Mouse (Mus musculus) intestine, embryonic 15.5 days (tissue): Measurements from ENCODE around the gene Pxn. TPM values are rescaled to one million over a fixed set of nuclear protein-coding genes. Genes with fewer than 3 reads are reported as not detected.
A peak's percentile ranks its signal among the peaks of the same experiment; 100 is the strongest.
"Not testable (repeated sequence)": the region's sequence is repeated elsewhere in the genome, so short reads cannot be mapped to it uniquely, and the experiment has no call there.

Source experiments
- ATAC-seq: fragments of 200-750 bp; cut with Nextera tagmentation; 2 replicates; pipeline ENCODE4 v1.8.0; 2017; ENCODE audit warnings: moderate TSS enrichment, moderate library complexity
- H3K27ac ChIP-seq: fragments of 300-500 bp; sonication (generic); 2 replicates; pipeline ENCODE4 v1.5.1; 2015; ENCODE audit warnings: mild to moderate bottlenecking, inconsistent platforms
- H3K27me3 ChIP-seq: fragments of 300-500 bp; sonication (generic); replicated peaks from 2 replicates; pipeline ENCODE4 v1.6.1; 2015; ENCODE audit warnings: inconsistent platforms
- H3K36me3 ChIP-seq: fragments of 300-500 bp; sonication (generic); 2 replicates; pipeline ENCODE4 v1.6.1; 2015; ENCODE audit warnings: inconsistent platforms
- H3K4me1 ChIP-seq: fragments of 300-500 bp; sonication (generic); replicated peaks from 2 replicates; pipeline ENCODE4 v1.6.1; 2015; ENCODE audit warnings: inconsistent platforms
- H3K4me2 ChIP-seq: fragments of 300-500 bp; sonication (generic); replicated peaks from 2 replicates; pipeline ENCODE4 v1.6.1; 2015; ENCODE audit warnings: mild to moderate bottlenecking, inconsistent platforms
- H3K4me3 ChIP-seq: fragments of 300-500 bp; sonication (generic); replicated peaks from 2 replicates; pipeline ENCODE4 v1.5.1; 2015; ENCODE audit warnings: inconsistent platforms
- H3K9ac ChIP-seq: fragments of 300-500 bp; sonication (generic); 2 replicates; pipeline ENCODE4 v1.6.1; 2015; ENCODE audit warnings: inconsistent platforms
- H3K9me3 ChIP-seq: fragments of 300-500 bp; sonication (generic); 2 replicates; pipeline ENCODE4 v1.6.1; 2016; ENCODE audit warnings: inconsistent platforms
- WGBS: fragments of 180-500 bp; shearing (Covaris S2); methylation state at CpG from one replicate; pipeline ENCODE4 v1.1.7; 2015; 5-methylcytosine and 5-hydroxymethylcytosine counted together
- polyA plus RNA-seq: library from polyadenylated mRNA; unstranded; fragments of >200 nt; fragmentation: Nextera tagmentation; extraction: Ambion mirVana; gene quantifications from 2 replicates; pipeline ENCODE4 v1.2.1, GENCODE M21; 2015

Gene Pxn
- polyA plus RNA-seq, 1 experiment from 2014 or later, result 56.9 TPM

- Histone ChIP-seq H3K4me2 (no peak overlapping the region), H3K9me3 (no peaks in the 10 kb centered on the region), H3K36me3 (no peaks in the 10 kb centered on the region), H3K4me3 (no peak overlapping the region), H3K9ac (no peak overlapping the region), H3K4me1 (peaks cover 9% of the 10 kb centered on the region), H3K27ac (no peak overlapping the region), H3K27me3 (no peaks in the 10 kb centered on the region)
- 52% methylated on average over 12 of the region's 12 CpGs for WGBS
- 0 out of 2 replicates have a peak, but pooled peaks have one; percentile 11 for ATAC-seq
Measured at GRCm38 (mm10) chr5:115503035-115503434, 3.4 kb upstream of the Pxn start.

GRCm38 (mm10) chr5:115505617-115506016 lies 859 bp upstream of the Pxn start:
- H3K9ac ChIP-seq, H3K27ac ChIP-seq, ATAC-seq, H3K27me3 ChIP-seq, H3K9me3 ChIP-seq, H3K4me2 ChIP-seq, H3K36me3 ChIP-seq, H3K4me3 ChIP-seq: not testable (repeated sequence)
- WGBS, result 69% methylated on average over 4 of the region's 4 CpGs
- H3K4me1 ChIP-seq, result peaks cover 29% of the 10 kb centered on the region

GRCm38 (mm10) chr5:115507267-115507980 lies 948 bp downstream of the Pxn start:
- H3K27ac ChIP-seq, result no peak overlapping the region
- no peaks in the 10 kb centered on the region for H3K36me3 ChIP-seq
- no peak; the same call in 1 of the 2 replicates for ATAC-seq
- H3K9ac ChIP-seq, result peak overlapping the region; percentile 93
- peaks cover 29% of the 10 kb centered on the region for H3K4me1 ChIP-seq
- no peaks in the 10 kb centered on the region for H3K27me3 ChIP-seq
- no peaks in the 10 kb centered on the region for H3K9me3 ChIP-seq
- WGBS, result 15% methylated on average over 12 of the region's 12 CpGs
- H3K4me2 ChIP-seq, result peak overlapping the region; percentile 75
- H3K4me3 ChIP-seq, result peak overlapping the region; percentile 88

GRCm38 (mm10) chr5:115507981-115508858 lies 1.7 kb downstream of the Pxn start:
- ATAC-seq, result no peak
- H3K4me3 ChIP-seq, result peak overlapping the region; percentile 88
- 45% methylated on average over 18 of the region's 18 CpGs for WGBS
- H3K27ac ChIP-seq, result peak overlapping the region; percentile 19
- peaks cover 29% of the 10 kb centered on the region for H3K4me1 ChIP-seq
- H3K9ac ChIP-seq, result peak overlapping the region; percentile 93
- peak overlapping the region; percentile 75 for H3K4me2 ChIP-seq
- no peaks in the 10 kb centered on the region for H3K27me3 ChIP-seq
- H3K9me3 ChIP-seq, result no peaks in the 10 kb centered on the region
- H3K36me3 ChIP-seq, result no peaks in the 10 kb centered on the region

- Histone ChIP-seq H3K9ac (peak overlapping the region; percentile 93), H3K4me1 (peaks cover 30% of the 10 kb centered on the region), H3K36me3 (no peaks in the 10 kb centered on the region), H3K9me3 (no peaks in the 10 kb centered on the region), H3K4me2 (peak overlapping the region; percentile 75), H3K27me3 (no peaks in the 10 kb centered on the region), H3K27ac (peak overlapping the region; percentile 19), H3K4me3 (peak overlapping the region; percentile 88)
- WGBS, result 27% methylated on average over 10 of the region's 10 CpGs
- no peak for ATAC-seq
Measured at GRCm38 (mm10) chr5:115508859-115509147, 2.3 kb downstream of the Pxn start.

- Histone ChIP-seq H3K9ac (peak overlapping the region; percentile 12; the same call in 1 of the 2 replicates), H3K36me3 (no peaks in the 10 kb centered on the region), H3K27ac (peak overlapping the region; percentile 19), H3K27me3 (no peaks in the 10 kb centered on the region), H3K4me2 (peak overlapping the region; percentile 75), H3K4me3 (peak overlapping the region; percentile 88; the same call in 1 of the 2 replicates), H3K9me3 (no peaks in the 10 kb centered on the region), H3K4me1 (peaks cover 35% of the 10 kb centered on the region)
- WGBS, result 36% methylated on average over 15 of the region's 15 CpGs
- ATAC-seq, result no peak
Measured at GRCm38 (mm10) chr5:115509321-115509761, 2.9 kb downstream of the Pxn start.

GRCm38 (mm10) chr5:115509790-115510689 lies 3.6 kb downstream of the Pxn start:
- Histone ChIP-seq H3K27me3 (no peaks in the 10 kb centered on the region), H3K36me3 (no peaks in the 10 kb centered on the region), H3K4me2 (peak overlapping the region; percentile 75), H3K9me3 (no peaks in the 10 kb centered on the region), H3K4me3 (no peak overlapping the region), H3K9ac (peak overlapping the region; percentile 12), H3K4me1 (peaks cover 42% of the 10 kb centered on the region), H3K27ac (peak overlapping the region; percentile 19)
- WGBS, result 68% methylated on average over 15 of the region's 15 CpGs
- no peak for ATAC-seq

- no peak overlapping the region for H3K27ac ChIP-seq
- H3K4me1 ChIP-seq, result peaks cover 50% of the 10 kb centered on the region
- no peaks in the 10 kb centered on the region for H3K9me3 ChIP-seq
- no peak overlapping the region for H3K9ac ChIP-seq
- no peaks in the 10 kb centered on the region for H3K36me3 ChIP-seq
- H3K27me3 ChIP-seq, result no peaks in the 10 kb centered on the region
- H3K4me2 ChIP-seq, result no peak overlapping the region
- ATAC-seq, result no peak
- H3K4me3 ChIP-seq, result no peak overlapping the region
- WGBS, result 92% methylated on average over 7 of the region's 7 CpGs
Measured at GRCm38 (mm10) chr5:115512375-115512774, 5.9 kb downstream of the Pxn start.

GRCm38 (mm10) chr5:115513246-115513645 lies 6.8 kb downstream of the Pxn start:
- H3K9ac ChIP-seq, result no peak overlapping the region
- H3K36me3 ChIP-seq, result no peaks in the 10 kb centered on the region
- no peak overlapping the region for H3K27ac ChIP-seq
- no peaks in the 10 kb centered on the region for H3K9me3 ChIP-seq
- WGBS, result 91% methylated on average over 14 of the region's 14 CpGs
- no peaks in the 10 kb centered on the region for H3K27me3 ChIP-seq
- H3K4me2 ChIP-seq, result no peak overlapping the region
- ATAC-seq, result no peak
- no peak overlapping the region for H3K4me3 ChIP-seq
- H3K4me1 ChIP-seq, result peaks cover 43% of the 10 kb centered on the region

GRCm38 (mm10) chr5:115513721-115514120 lies 7.2 kb downstream of the Pxn start:
- no peak overlapping the region for H3K27ac ChIP-seq
- no peaks in the 10 kb centered on the region for H3K36me3 ChIP-seq
- no peak for ATAC-seq
- 91% methylated on average over 16 of the region's 16 CpGs for WGBS
- no peak overlapping the region for H3K4me2 ChIP-seq
- no peaks in the 10 kb centered on the region for H3K9me3 ChIP-seq
- no peak overlapping the region for H3K4me3 ChIP-seq
- H3K9ac ChIP-seq, result no peak overlapping the region
- no peaks in the 10 kb centered on the region for H3K27me3 ChIP-seq
- H3K4me1 ChIP-seq, result peaks cover 38% of the 10 kb centered on the region

GRCm38 (mm10) chr5:115514346-115514745 lies 7.9 kb downstream of the Pxn start:
- Histone ChIP-seq H3K4me2 (no peak overlapping the region), H3K27me3 (no peaks in the 10 kb centered on the region), H3K9me3 (no peaks in the 10 kb centered on the region), H3K27ac (peak overlapping the region; percentile 83), H3K36me3 (no peaks in the 10 kb centered on the region), H3K4me3 (no peak overlapping the region), H3K4me1 (peaks cover 34% of the 10 kb centered on the region), H3K9ac (peak overlapping the region; percentile 24; the same call in 1 of the 2 replicates)
- no peak for ATAC-seq
- WGBS, result 68% methylated on average over 6 of the region's 6 CpGs
